Mouse (Mus musculus) CD4-positive, CD25-positive, alpha-beta regulatory T cell, adult 4 months (primary cell): ENCODE measurements around the gene Capn6. TPM values are rescaled to one million over a fixed set of nuclear protein-coding genes. Genes with fewer than 3 reads are reported as not detected.

Experiments
- ATAC-seq: one replicate; pipeline ENCODE4 v1.8.0; 2017
- polyA plus RNA-seq, 2 experiments: library from polyadenylated mRNA; unstranded; fragments of 100-300 nt; shearing (Covaris generic); gene quantifications; one replicate each; pipeline ENCODE4 v1.2.1; 2017

Gene Capn6
- not detected for polyA plus RNA-seq

GRCm38 (mm10) chrX:143827212-143827611 is at the start of gene Capn6:
Gene Capn6 (minus strand): TSS chrX:143827414.
- no peak for ATAC-seq

GRCm38 (mm10) chrX:143867129-143867664 is 40.0 kb upstream of the Capn6 start:
- no peak for ATAC-seq

- ATAC-seq: no peak
Measured at GRCm38 (mm10) chrX:143851351-143851750, 24.1 kb upstream of the Capn6 start.

- ATAC-seq: no peak
Measured at GRCm38 (mm10) chrX:143849969-143850368, 22.8 kb upstream of the Capn6 start.

GRCm38 (mm10) chrX:143846637-143847036 is 19.4 kb upstream of the Capn6 start:
- no peak for ATAC-seq

GRCm38 (mm10) chrX:143826521-143826920 is 693 bp downstream of the Capn6 start:
- ATAC-seq: no peak

- ATAC-seq: no peak
Measured at GRCm38 (mm10) chrX:143818961-143819360, 8.3 kb downstream of the Capn6 start.

- ATAC-seq: no peak
Measured at GRCm38 (mm10) chrX:143815948-143816347, 11.3 kb downstream of the Capn6 start.

- ATAC-seq: no peak
Measured at GRCm38 (mm10) chrX:143762556-143762955, 64.7 kb downstream of the Capn6 start.

Other genes with a start within 250 kb of the Capn6 start
- gene Dcx, start 105.9 kb upstream of the Capn6 start, polyA plus RNA-seq: not detected